Mouse (Mus musculus) testis, postnatal 14 days (tissue): ENCODE data around the gene Tmem91.

Experiments
- DNase-seq: peaks from one replicate; pipeline ENCODE4 v3.0.0; 2021; ENCODE audit warnings: low spot score

Gene Tmem91

GRCm38 (mm10) chr7:25670096-25670495 lies 4.9 kb downstream of the Tmem91 start:
- no peak for DNase-seq

- DNase-seq = no peak
Observed at GRCm38 (mm10) chr7:25669631-25670030, 5.3 kb downstream of the Tmem91 start.

- no peak for DNase-seq
Observed at GRCm38 (mm10) chr7:25669158-25669557, 5.8 kb downstream of the Tmem91 start.

GRCm38 (mm10) chr7:25666381-25666780 lies 8.6 kb downstream of the Tmem91 start:
- DNase-seq = peak; percentile 53

GRCm38 (mm10) chr7:25658657-25659472 lies 16.1 kb downstream of the Tmem91 start, which contains the start of the genes Bckdha and Exosc5:
TSS of gene Bckdha (minus strand) at chr7:25658981.
TSS of gene Exosc5 (plus strand) at chr7:25659164.
- peak; percentile 99 for DNase-seq

GRCm38 (mm10) chr7:25657785-25658184 lies 17.2 kb downstream of the Tmem91 start:
- DNase-seq = no peak

- DNase-seq = no peak
Observed at GRCm38 (mm10) chr7:25655601-25656428, 19.2 kb downstream of the Tmem91 start.

- no peak for DNase-seq
Observed at GRCm38 (mm10) chr7:25652244-25652759, 22.7 kb downstream of the Tmem91 start.

GRCm38 (mm10) chr7:25651281-25651680 lies 23.7 kb downstream of the Tmem91 start:
- no peak for DNase-seq

GRCm38 (mm10) chr7:25649839-25650238 lies 25.1 kb downstream of the Tmem91 start:
- DNase-seq = no peak

GRCm38 (mm10) chr7:25647574-25648123 lies 27.3 kb downstream of the Tmem91 start:
- no peak for DNase-seq

GRCm38 (mm10) chr7:25645074-25645473 lies 29.9 kb downstream of the Tmem91 start:
- DNase-seq = no peak

- DNase-seq = no peak
Observed at GRCm38 (mm10) chr7:25644631-25645030, 30.3 kb downstream of the Tmem91 start.

GRCm38 (mm10) chr7:25644136-25644535 lies 30.8 kb downstream of the Tmem91 start:
- DNase-seq = no peak

GRCm38 (mm10) chr7:25639754-25640153 lies 35.2 kb downstream of the Tmem91 start:
- DNase-seq = no peak

GRCm38 (mm10) chr7:25637099-25637498 lies 37.9 kb downstream of the Tmem91 start:
- no peak for DNase-seq

- no peak for DNase-seq
Observed at GRCm38 (mm10) chr7:25636373-25636772, 38.6 kb downstream of the Tmem91 start.

GRCm38 (mm10) chr7:25632679-25633078 lies 42.3 kb downstream of the Tmem91 start:
- DNase-seq = no peak

- no peak for DNase-seq
Observed at GRCm38 (mm10) chr7:25628323-25628620, 46.7 kb downstream of the Tmem91 start.

- peak; percentile 78 for DNase-seq
Observed at GRCm38 (mm10) chr7:25627431-25628322, 47.3 kb downstream of the Tmem91 start.
